Mouse (Mus musculus): Measurements from ENCODE around the gene Papln.

Papln gene

GRCm38 (mm10) chr12:83767833-83768232, 4.4 kb downstream of the Papln start:
- ATAC-seq (ENCODE audit: low TSS enrichment): no peak

- ATAC-seq (ENCODE audit: low TSS enrichment): no peak
Measured at GRCm38 (mm10) chr12:83768235-83768899, 4.9 kb downstream of the Papln start.

GRCm38 (mm10) chr12:83770418-83771256, 7.2 kb downstream of the Papln start:
- ATAC-seq (ENCODE audit: low TSS enrichment): peak; percentile 48

GRCm38 (mm10) chr12:83775621-83776020, 12.2 kb downstream of the Papln start:
- ATAC-seq (ENCODE audit: low TSS enrichment): no peak

GRCm38 (mm10) chr12:83776766-83777165, 13.3 kb downstream of the Papln start:
- ATAC-seq (ENCODE audit: low TSS enrichment): no peak

GRCm38 (mm10) chr12:83780181-83780580, 16.7 kb downstream of the Papln start:
- ATAC-seq (ENCODE audit: low TSS enrichment): no peak

GRCm38 (mm10) chr12:83781204-83781603, 17.8 kb downstream of the Papln start:
- ATAC-seq (ENCODE audit: low TSS enrichment): no peak

- no peak for ATAC-seq (ENCODE audit: low TSS enrichment)
Measured at GRCm38 (mm10) chr12:83781640-83782278, 18.3 kb downstream of the Papln start.

- ATAC-seq (ENCODE audit: low TSS enrichment): no peak
Measured at GRCm38 (mm10) chr12:83782669-83783068, 19.2 kb downstream of the Papln start.

- no peak for ATAC-seq (ENCODE audit: low TSS enrichment)
Measured at GRCm38 (mm10) chr12:83785305-83785704, 21.9 kb downstream of the Papln start.

- ATAC-seq (ENCODE audit: low TSS enrichment): no peak
Measured at GRCm38 (mm10) chr12:83789051-83789780, 25.8 kb downstream of the Papln start.

- no peak for ATAC-seq (ENCODE audit: low TSS enrichment)
Measured at GRCm38 (mm10) chr12:83789781-83790140, 26.3 kb downstream of the Papln start.

GRCm38 (mm10) chr12:83790749-83791148, 27.3 kb downstream of the Papln start:
- peak; percentile 64 for ATAC-seq (ENCODE audit: low TSS enrichment)

- 0 out of 2 replicates have a peak, but pooled peaks have one; percentile 9 for ATAC-seq (ENCODE audit: low TSS enrichment)
Measured at GRCm38 (mm10) chr12:83791737-83792136, 28.3 kb downstream of the Papln start.

GRCm38 (mm10) chr12:83792706-83793410, 29.4 kb downstream of the Papln start:
- ATAC-seq (ENCODE audit: low TSS enrichment): no peak

- no peak for ATAC-seq (ENCODE audit: low TSS enrichment)
Measured at GRCm38 (mm10) chr12:83795051-83795450, 31.6 kb downstream of the Papln start.

- no peak for ATAC-seq (ENCODE audit: low TSS enrichment)
Measured at GRCm38 (mm10) chr12:83795586-83795985, 32.2 kb downstream of the Papln start.

GRCm38 (mm10) chr12:83798313-83798712, 34.9 kb downstream of the Papln start:
- peak; percentile 64 for ATAC-seq (ENCODE audit: low TSS enrichment)

- ATAC-seq (ENCODE audit: low TSS enrichment): peak; percentile 66
Measured at GRCm38 (mm10) chr12:83800943-83801342, 37.5 kb downstream of the Papln start.

GRCm38 (mm10) chr12:83803641-83804040, 40.2 kb downstream of the Papln start:
- no peak for ATAC-seq (ENCODE audit: low TSS enrichment)

- ATAC-seq (ENCODE audit: low TSS enrichment): no peak
Measured at GRCm38 (mm10) chr12:83811901-83812300, 48.5 kb downstream of the Papln start.

Measured in frontal cortex, adult (tissue).